Mouse (Mus musculus) neural tube, embryonic 11.5 days (tissue): ENCODE data around the gene Slc12a6. TPM values are rescaled to one million over a fixed set of nuclear protein-coding genes. Genes with fewer than 3 reads are reported as not detected.

Source experiments
- ATAC-seq: fragments of 200-750 bp; cut with Nextera tagmentation; 2 replicates; pipeline ENCODE4 v1.8.0; 2017; ENCODE audit warnings: moderate number of reproducible peaks, mild to moderate bottlenecking, moderate TSS enrichment, moderate library complexity; ENCODE audit not compliant: insufficient read depth, low FRiP score, low TSS enrichment
- DNase-seq: peaks from one replicate; pipeline ENCODE4 v3.0.0-alpha.2; 2015; ENCODE audit warnings: low spot score
- H3K27ac ChIP-seq: fragments of 300-500 bp; sonication (generic); 2 replicates; pipeline ENCODE4 v1.5.1; 2014; ENCODE audit warnings: low read depth, mild to moderate bottlenecking, low read length
- H3K27me3 ChIP-seq: fragments of 300-500 bp; sonication (generic); 2 replicates; pipeline ENCODE4 v1.6.1; 2014; ENCODE audit warnings: mild to moderate bottlenecking, low read length, mixed read lengths; ENCODE audit not compliant: control insufficient read depth, insufficient read depth
- H3K36me3 ChIP-seq: fragments of 300-500 bp; sonication (generic); 2 replicates; pipeline ENCODE4 v1.6.1; 2014; ENCODE audit warnings: mild to moderate bottlenecking, low read length, moderate library complexity, mixed read lengths; ENCODE audit not compliant: control insufficient read depth, insufficient read depth
- H3K4me1 ChIP-seq: fragments of 300-500 bp; sonication (generic); 2 replicates; pipeline ENCODE4 v1.6.1; 2014; ENCODE audit warnings: low read length, mixed read lengths; ENCODE audit not compliant: control insufficient read depth, insufficient read depth
- H3K4me2 ChIP-seq: fragments of 300-500 bp; sonication (generic); 2 replicates; pipeline ENCODE4 v1.6.1; 2014; ENCODE audit warnings: low read depth, mild to moderate bottlenecking, moderate library complexity
- H3K4me3 ChIP-seq: fragments of 300-500 bp; sonication (generic); 2 replicates; pipeline ENCODE4 v1.5.1; 2014; ENCODE audit warnings: low read depth, low read length
- H3K9ac ChIP-seq: fragments of 300-500 bp; sonication (generic); 2 replicates; pipeline ENCODE4 v1.6.1; 2014; ENCODE audit warnings: mild to moderate bottlenecking, low read length
- H3K9me3 ChIP-seq: fragments of 300-500 bp; sonication (generic); 2 replicates; pipeline ENCODE4 v1.6.1; 2016; ENCODE audit warnings: low read length; ENCODE audit not compliant: control insufficient read depth
- WGBS: fragments of 180-500 bp; shearing (Covaris S2); extraction: QIAGEN DNeasy Blood & Tissue Kit; methylation state at CpG from one replicate; pipeline ENCODE4 v1.1.7; 2014; 5-methylcytosine and 5-hydroxymethylcytosine counted together
- polyA plus RNA-seq: library from polyadenylated mRNA; unstranded; fragments of >200 nt; fragmentation: Nextera tagmentation; extraction: Ambion mirVana; gene quantifications from 2 replicates; pipeline ENCODE4 v1.2.1, GENCODE M21; 2014

Gene Slc12a6
- polyA plus RNA-seq, 1 experiment from 2014 or later = 15.4 TPM

- Histone ChIP-seq H3K9me3 (no peaks in the 10 kb centered on the region), H3K4me3 (no peak overlapping the region), H3K4me2 (no peak overlapping the region), H3K27ac (no peak overlapping the region), H3K27me3 (no peaks in the 10 kb centered on the region), H3K9ac (no peak overlapping the region), H3K36me3 (0 out of 2 replicates have a peak, but pooled peaks cover 3% of the 10 kb centered on the region), H3K4me1 (no peaks in the 10 kb centered on the region)
- no peak for ATAC-seq
- WGBS = 76% methylated on average over 4 of the region's 4 CpGs
- no peak for DNase-seq
Observed at GRCm38 (mm10) chr2:112332051-112332898, 66.7 kb downstream of the Slc12a6 start.

DNA sequence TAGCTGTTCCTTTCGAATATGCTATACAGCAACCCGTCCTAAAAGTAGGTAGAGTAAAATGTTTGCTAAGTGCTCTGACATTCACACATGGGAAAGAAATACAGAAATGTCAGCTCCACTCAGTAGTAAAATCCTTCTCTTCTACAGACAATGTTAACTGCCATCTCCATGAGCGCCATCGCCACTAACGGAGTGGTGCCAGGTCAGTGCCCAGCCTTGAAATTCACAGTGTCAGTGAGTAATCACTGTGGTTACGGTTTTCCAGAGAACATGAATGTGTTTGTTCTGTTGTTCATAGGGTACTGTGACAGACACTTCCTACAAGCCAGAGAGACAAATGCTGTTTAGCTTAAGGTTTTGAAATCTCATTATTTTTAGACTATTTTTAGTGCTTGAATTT is 71.6 kb downstream of the Slc12a6 start:
- Histone ChIP-seq H3K9me3 (no peaks in the 10 kb centered on the region), H3K27ac (no peak overlapping the region), H3K27me3 (no peaks in the 10 kb centered on the region), H3K4me1 (no peaks in the 10 kb centered on the region), H3K9ac (no peak overlapping the region), H3K4me2 (no peak overlapping the region), H3K4me3 (no peak overlapping the region), H3K36me3 (0 out of 2 replicates have a peak, but pooled peaks cover 3% of the 10 kb centered on the region)
- 93% methylated on average over 6 of the region's 6 CpGs for WGBS
- no peak for ATAC-seq
- DNase-seq = no peak

DNA sequence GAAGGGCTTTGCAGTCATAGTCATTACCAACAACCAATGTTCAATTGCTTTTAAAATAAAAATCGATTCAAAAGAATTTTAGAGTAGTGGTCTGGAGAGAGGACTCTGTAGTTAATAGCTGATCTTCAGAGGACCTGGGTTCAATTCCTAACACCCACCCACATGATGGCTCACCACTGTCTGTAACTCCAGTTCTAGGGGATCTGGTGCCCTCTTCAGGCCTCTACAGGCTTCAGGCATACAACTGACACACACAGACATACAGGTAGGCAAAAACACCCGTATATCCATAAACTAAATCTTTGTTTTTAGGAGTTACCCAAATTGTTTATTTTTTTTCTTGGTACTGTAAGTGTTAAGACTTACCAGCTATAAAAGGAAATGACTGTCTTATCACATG is 74.1 kb downstream of the Slc12a6 start:
- ATAC-seq (no peak), DNase-seq (no peak)
- Histone ChIP-seq H3K4me2 (no peak overlapping the region), H3K27ac (no peak overlapping the region), H3K9me3 (no peaks in the 10 kb centered on the region), H3K36me3 (0 out of 2 replicates have a peak, but pooled peaks cover under 1% of the 10 kb centered on the region), H3K4me1 (no peaks in the 10 kb centered on the region), H3K9ac (no peak overlapping the region), H3K27me3 (no peaks in the 10 kb centered on the region), H3K4me3 (no peak overlapping the region)
- 86% methylated on average over 2 of the region's 2 CpGs for WGBS

DNA sequence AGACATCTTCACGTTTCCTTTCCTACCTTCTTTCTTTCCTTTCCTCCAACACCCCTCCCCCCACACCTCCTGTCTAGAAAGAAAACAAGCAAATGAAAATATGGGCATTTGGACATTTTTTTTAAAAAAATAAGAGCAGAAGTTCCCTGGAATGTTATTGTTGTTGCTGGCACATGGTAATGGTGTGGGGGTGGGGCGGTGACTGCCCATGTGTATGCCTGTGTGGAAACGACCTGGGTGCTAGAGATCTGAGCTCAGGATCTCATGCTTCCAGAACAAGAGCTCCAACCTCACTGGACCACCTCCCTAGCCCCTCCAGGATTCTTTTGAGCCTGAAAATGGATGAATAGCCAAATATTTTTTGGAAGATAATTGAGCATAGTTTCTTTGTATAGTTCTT is 75.5 kb downstream of the Slc12a6 start:
- Histone ChIP-seq H3K9me3 (no peaks in the 10 kb centered on the region), H3K27ac (no peak overlapping the region), H3K4me2 (no peak overlapping the region), H3K9ac (no peak overlapping the region), H3K4me3 (no peak overlapping the region), H3K4me1 (no peaks in the 10 kb centered on the region), H3K27me3 (no peaks in the 10 kb centered on the region), H3K36me3 (no peaks in the 10 kb centered on the region)
- ATAC-seq (no peak), DNase-seq (no peak)
- 77% methylated on average over 3 of the region's 3 CpGs for WGBS

GRCm38 (mm10) chr2:112348246-112348645 is 82.6 kb downstream of the Slc12a6 start:
- Histone ChIP-seq H3K4me3 (no peak overlapping the region), H3K4me2 (no peak overlapping the region), H3K9me3 (no peaks in the 10 kb centered on the region), H3K27me3 (no peaks in the 10 kb centered on the region), H3K36me3 (no peaks in the 10 kb centered on the region), H3K4me1 (no peaks in the 10 kb centered on the region), H3K9ac (no peak overlapping the region), H3K27ac (no peak overlapping the region)
- ATAC-seq = no peak
- 89% methylated on average over 3 of the region's 3 CpGs for WGBS
- DNase-seq = no peak

- no peak overlapping the region for H3K27ac ChIP-seq
- DNase-seq = no peak
- ATAC-seq = no peak
- H3K9ac ChIP-seq = no peak overlapping the region
- H3K36me3 ChIP-seq = no peaks in the 10 kb centered on the region
- H3K27me3 ChIP-seq = no peaks in the 10 kb centered on the region
- H3K4me1 ChIP-seq = no peaks in the 10 kb centered on the region
- H3K4me2 ChIP-seq = no peak overlapping the region
- no peaks in the 10 kb centered on the region for H3K9me3 ChIP-seq
- WGBS = 86% methylated on average over 7 of the region's 7 CpGs
- no peak overlapping the region for H3K4me3 ChIP-seq
Observed at GRCm38 (mm10) chr2:112353685-112354455, 88.2 kb downstream of the Slc12a6 start.

DNA sequence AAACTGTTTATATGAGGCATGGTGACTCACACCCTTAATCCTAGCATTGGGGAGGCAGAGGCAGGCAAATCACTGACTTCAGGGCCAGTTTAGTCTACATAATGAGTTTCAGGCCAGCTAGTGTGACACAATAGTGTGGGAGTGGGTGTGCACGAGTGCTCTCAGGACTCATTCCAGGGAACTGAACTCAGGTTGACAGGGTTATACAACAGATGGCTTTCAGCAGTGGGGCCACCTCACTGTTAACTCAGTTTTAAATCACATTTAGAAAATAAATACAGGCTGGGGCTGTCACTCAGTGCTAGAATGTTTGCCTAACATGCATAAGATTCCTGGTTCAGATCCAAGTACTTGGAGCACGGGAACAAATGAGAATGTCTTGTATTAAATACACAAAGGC is 94.0 kb downstream of the Slc12a6 start:
- peaks cover 11% of the 10 kb centered on the region; the same call in 1 of the 2 replicates for H3K36me3 ChIP-seq
- H3K9me3 ChIP-seq = no peaks in the 10 kb centered on the region
- no peak overlapping the region for H3K27ac ChIP-seq
- DNase-seq = no peak
- 92% methylated on average over 2 of the region's 2 CpGs for WGBS
- no peak overlapping the region for H3K9ac ChIP-seq
- no peak overlapping the region for H3K4me3 ChIP-seq
- ATAC-seq = no peak
- H3K27me3 ChIP-seq = no peaks in the 10 kb centered on the region
- H3K4me2 ChIP-seq = no peak overlapping the region
- no peaks in the 10 kb centered on the region for H3K4me1 ChIP-seq

- H3K27ac ChIP-seq = no peak overlapping the region
- H3K9ac ChIP-seq = no peak overlapping the region
- H3K36me3 ChIP-seq = peaks cover 11% of the 10 kb centered on the region; the same call in 1 of the 2 replicates
- no peak overlapping the region for H3K4me3 ChIP-seq
- no peak for DNase-seq
- no peak for ATAC-seq
- no peaks in the 10 kb centered on the region for H3K9me3 ChIP-seq
- WGBS = 91% methylated on average over 12 of the region's 12 CpGs
- H3K27me3 ChIP-seq = no peaks in the 10 kb centered on the region
- no peaks in the 10 kb centered on the region for H3K4me1 ChIP-seq
- no peak overlapping the region for H3K4me2 ChIP-seq
Observed at GRCm38 (mm10) chr2:112360012-112360780, 94.6 kb downstream of the Slc12a6 start.
